Mouse (Mus musculus): ENCODE measurements around the gene Sf3b6. TPM values are rescaled to one million over a fixed set of nuclear protein-coding genes. Genes with fewer than 3 reads are reported as not detected.
"Not testable (repeated sequence)": the region's sequence is repeated elsewhere in the genome, so short reads cannot be mapped to it uniquely, and the experiment has no call there.

Sf3b6 gene
- polyA plus RNA-seq, 1 experiment from 2014 or later: 330 TPM

GRCm38 (mm10) chr12:4781725-4782404, 35.5 kb upstream of the Sf3b6 start:
- ATAC-seq (ENCODE audit: insufficient read depth, low FRiP score, low TSS enrichment); H3K9ac ChIP-seq (ENCODE audit: low read length); H3K36me3 ChIP-seq (ENCODE audit: control insufficient read depth, insufficient read depth, low read length); H3K4me2 ChIP-seq (ENCODE audit: low read depth); H3K27me3 ChIP-seq (ENCODE audit: control insufficient read depth, insufficient read depth, low read length); H3K27ac ChIP-seq (ENCODE audit: low read depth, low read length); H3K4me1 ChIP-seq (ENCODE audit: control insufficient read depth, insufficient read depth, low read length); H3K9me3 ChIP-seq (ENCODE audit: control insufficient read depth, low read length); DNase-seq (ENCODE audit: low spot score); H3K4me3 ChIP-seq (ENCODE audit: low read depth, low read length): not testable (repeated sequence)
- 90% methylated on average over 9 of the region's 9 CpGs for WGBS

- 65% methylated on average over 5 of the region's 5 CpGs for WGBS
Observed at GRCm38 (mm10) chr12:4783598-4783997, 33.7 kb upstream of the Sf3b6 start.

GRCm38 (mm10) chr12:4784466-4784865, 32.9 kb upstream of the Sf3b6 start:
- Histone ChIP-seq H3K4me3 (ENCODE audit: low read depth, low read length) (no peak overlapping the region), H3K4me1 (ENCODE audit: control insufficient read depth, insufficient read depth, low read length) (no peaks in the 10 kb centered on the region), H3K27me3 (ENCODE audit: control insufficient read depth, insufficient read depth, low read length) (no peaks in the 10 kb centered on the region), H3K4me2 (ENCODE audit: low read depth) (no peak overlapping the region), H3K27ac (ENCODE audit: low read depth, low read length) (no peak overlapping the region), H3K9me3 (ENCODE audit: control insufficient read depth, low read length) (no peaks in the 10 kb centered on the region), H3K9ac (ENCODE audit: low read length) (no peak overlapping the region), H3K36me3 (ENCODE audit: control insufficient read depth, insufficient read depth, low read length) (no peaks in the 10 kb centered on the region)
- 80% methylated on average over 2 of the region's 2 CpGs for WGBS
- DNase-seq (ENCODE audit: low spot score) (no peak), ATAC-seq (ENCODE audit: insufficient read depth, low FRiP score, low TSS enrichment) (no peak)

More at GRCm38 (mm10) chr12:4783598-4783997, 33.7 kb upstream of the Sf3b6 start:
- H3K36me3 ChIP-seq (ENCODE audit: control insufficient read depth, insufficient read depth, low read length): no peaks in the 10 kb centered on the region
- no peak overlapping the region for H3K27ac ChIP-seq (ENCODE audit: low read depth, low read length)
- no peaks in the 10 kb centered on the region for H3K27me3 ChIP-seq (ENCODE audit: control insufficient read depth, insufficient read depth, low read length)
- no peak overlapping the region for H3K4me2 ChIP-seq (ENCODE audit: low read depth)
- H3K4me1 ChIP-seq (ENCODE audit: control insufficient read depth, insufficient read depth, low read length): no peaks in the 10 kb centered on the region
- DNase-seq (ENCODE audit: low spot score) (peak; percentile 10), ATAC-seq (ENCODE audit: insufficient read depth, low FRiP score, low TSS enrichment) (no peak)
- H3K9ac ChIP-seq (ENCODE audit: low read length): no peak overlapping the region
- H3K4me3 ChIP-seq (ENCODE audit: low read depth, low read length): no peak overlapping the region
- H3K9me3 ChIP-seq (ENCODE audit: control insufficient read depth, low read length): no peaks in the 10 kb centered on the region

GRCm38 (mm10) chr12:4788128-4788527, 29.2 kb upstream of the Sf3b6 start:
- 93% methylated on average over 25 of the region's 25 CpGs for WGBS
- not testable (repeated sequence) for DNase-seq (ENCODE audit: low spot score); H3K4me2 ChIP-seq (ENCODE audit: low read depth); H3K36me3 ChIP-seq (ENCODE audit: control insufficient read depth, insufficient read depth, low read length); H3K27me3 ChIP-seq (ENCODE audit: control insufficient read depth, insufficient read depth, low read length); H3K4me3 ChIP-seq (ENCODE audit: low read depth, low read length); H3K9ac ChIP-seq (ENCODE audit: low read length); H3K9me3 ChIP-seq (ENCODE audit: control insufficient read depth, low read length); H3K4me1 ChIP-seq (ENCODE audit: control insufficient read depth, insufficient read depth, low read length); ATAC-seq (ENCODE audit: insufficient read depth, low FRiP score, low TSS enrichment); H3K27ac ChIP-seq (ENCODE audit: low read depth, low read length)

- no peak overlapping the region for H3K4me3 ChIP-seq (ENCODE audit: low read depth, low read length)
- H3K27me3 ChIP-seq (ENCODE audit: control insufficient read depth, insufficient read depth, low read length): no peaks in the 10 kb centered on the region
- no peaks in the 10 kb centered on the region for H3K36me3 ChIP-seq (ENCODE audit: control insufficient read depth, insufficient read depth, low read length)
- ATAC-seq (ENCODE audit: insufficient read depth, low FRiP score, low TSS enrichment): no peak
- DNase-seq (ENCODE audit: low spot score): no peak
- 73% methylated on average over 1 of the region's 1 CpGs for WGBS
- no peak overlapping the region for H3K4me2 ChIP-seq (ENCODE audit: low read depth)
- H3K9ac ChIP-seq (ENCODE audit: low read length): no peak overlapping the region
- no peaks in the 10 kb centered on the region for H3K9me3 ChIP-seq (ENCODE audit: control insufficient read depth, low read length)
- no peaks in the 10 kb centered on the region for H3K4me1 ChIP-seq (ENCODE audit: control insufficient read depth, insufficient read depth, low read length)
- H3K27ac ChIP-seq (ENCODE audit: low read depth, low read length): no peak overlapping the region
Observed at GRCm38 (mm10) chr12:4793718-4794117, 23.6 kb upstream of the Sf3b6 start.

GRCm38 (mm10) chr12:4797471-4797870, 19.9 kb upstream of the Sf3b6 start:
- DNase-seq (ENCODE audit: low spot score); H3K27me3 ChIP-seq (ENCODE audit: control insufficient read depth, insufficient read depth, low read length); H3K9me3 ChIP-seq (ENCODE audit: control insufficient read depth, low read length); H3K36me3 ChIP-seq (ENCODE audit: control insufficient read depth, insufficient read depth, low read length); H3K4me2 ChIP-seq (ENCODE audit: low read depth); H3K27ac ChIP-seq (ENCODE audit: low read depth, low read length); H3K4me1 ChIP-seq (ENCODE audit: control insufficient read depth, insufficient read depth, low read length); H3K4me3 ChIP-seq (ENCODE audit: low read depth, low read length); ATAC-seq (ENCODE audit: insufficient read depth, low FRiP score, low TSS enrichment); H3K9ac ChIP-seq (ENCODE audit: low read length): not testable (repeated sequence)
- WGBS: 80% methylated on average over 6 of the region's 6 CpGs

- Histone ChIP-seq H3K4me3 (ENCODE audit: low read depth, low read length) (no peak overlapping the region), H3K27ac (ENCODE audit: low read depth, low read length) (no peak overlapping the region), H3K36me3 (ENCODE audit: control insufficient read depth, insufficient read depth, low read length) (no peaks in the 10 kb centered on the region), H3K9me3 (ENCODE audit: control insufficient read depth, low read length) (no peaks in the 10 kb centered on the region), H3K27me3 (ENCODE audit: control insufficient read depth, insufficient read depth, low read length) (no peaks in the 10 kb centered on the region), H3K4me1 (ENCODE audit: control insufficient read depth, insufficient read depth, low read length) (no peaks in the 10 kb centered on the region), H3K4me2 (ENCODE audit: low read depth) (no peak overlapping the region), H3K9ac (ENCODE audit: low read length) (no peak overlapping the region)
- WGBS: 77% methylated on average over 4 of the region's 4 CpGs
- ATAC-seq (ENCODE audit: insufficient read depth, low FRiP score, low TSS enrichment) (no peak), DNase-seq (ENCODE audit: low spot score) (no peak)
Observed at GRCm38 (mm10) chr12:4811036-4811435, 6.3 kb upstream of the Sf3b6 start.

GRCm38 (mm10) chr12:4811705-4812104, 5.6 kb upstream of the Sf3b6 start:
- Histone ChIP-seq H3K9me3 (ENCODE audit: control insufficient read depth, low read length) (no peaks in the 10 kb centered on the region), H3K4me3 (ENCODE audit: low read depth, low read length) (no peak overlapping the region), H3K27me3 (ENCODE audit: control insufficient read depth, insufficient read depth, low read length) (no peaks in the 10 kb centered on the region), H3K4me1 (ENCODE audit: control insufficient read depth, insufficient read depth, low read length) (no peaks in the 10 kb centered on the region), H3K4me2 (ENCODE audit: low read depth) (no peak overlapping the region), H3K36me3 (ENCODE audit: control insufficient read depth, insufficient read depth, low read length) (no peaks in the 10 kb centered on the region), H3K9ac (ENCODE audit: low read length) (no peak overlapping the region), H3K27ac (ENCODE audit: low read depth, low read length) (no peak overlapping the region)
- ATAC-seq (ENCODE audit: insufficient read depth, low FRiP score, low TSS enrichment) (no peak), DNase-seq (ENCODE audit: low spot score) (no peak)
- 68% methylated on average over 3 of the region's 3 CpGs for WGBS

GRCm38 (mm10) chr12:4813636-4814035, 3.7 kb upstream of the Sf3b6 start:
- WGBS: 90% methylated on average over 4 of the region's 4 CpGs
- Histone ChIP-seq H3K4me3 (ENCODE audit: low read depth, low read length) (no peak overlapping the region), H3K4me2 (ENCODE audit: low read depth) (no peak overlapping the region), H3K9ac (ENCODE audit: low read length) (no peak overlapping the region), H3K4me1 (ENCODE audit: control insufficient read depth, insufficient read depth, low read length) (no peaks in the 10 kb centered on the region; the same call in 1 of the 2 replicates), H3K27me3 (ENCODE audit: control insufficient read depth, insufficient read depth, low read length) (no peaks in the 10 kb centered on the region), H3K9me3 (ENCODE audit: control insufficient read depth, low read length) (no peaks in the 10 kb centered on the region), H3K27ac (ENCODE audit: low read depth, low read length) (no peak overlapping the region), H3K36me3 (ENCODE audit: control insufficient read depth, insufficient read depth, low read length) (no peaks in the 10 kb centered on the region)
- no peak for DNase-seq (ENCODE audit: low spot score)
- ATAC-seq (ENCODE audit: insufficient read depth, low FRiP score, low TSS enrichment): no peak
